Mouse (Mus musculus): ENCODE data around the gene Pitpnm2. TPM values are rescaled to one million over a fixed set of nuclear protein-coding genes. Genes with fewer than 3 reads are reported as not detected.

Gene Pitpnm2
- total RNA-seq, 4 experiments from 2014 or later = 260 to 337 (median 315) TPM

- DNase-seq (ENCODE audit: low spot score in 2 of 2) = no peak
Observed at GRCm38 (mm10) chr5:124073682-124074081, 175.9 kb downstream of the Pitpnm2 start.

GRCm38 (mm10) chr5:124069657-124070056 lies 179.9 kb downstream of the Pitpnm2 start:
- DNase-seq (ENCODE audit: low spot score in 2 of 2) = no peak

Other genes starting within 250 kb of the Pitpnm2 start
- 10 to 100 TPM; 35.9 to 39.4 (median 36.6) TPM for gene Vps37b, start 217.5 kb downstream of the Pitpnm2 start, total RNA-seq (2022)
- 10 to 100 TPM; 29.4 to 33.0 (median 30.4) TPM for gene Abcb9, start 154.0 kb downstream of the Pitpnm2 start, total RNA-seq (2022)
- gene Ogfod2, start 137.5 kb downstream of the Pitpnm2 start, total RNA-seq (2022) = 10 to 100 TPM; 34.9 to 41.6 (median 38.9) TPM
- gene Arl6ip4, start 133.7 kb downstream of the Pitpnm2 start, total RNA-seq (2022) = 10 to 100 TPM; 46.3 to 64.6 (median 50.4) TPM
- 10 to 100 TPM; 17.5 to 26.2 (median 24.9) TPM for gene Mphosph9, start 78.2 kb upstream of the Pitpnm2 start, total RNA-seq (2022)
- 10 to 100 TPM; 12.3 to 17.1 (median 14.6) TPM for gene 2810006K23Rik, start 78.3 kb upstream of the Pitpnm2 start, total RNA-seq (2022)
- 100 to 1,000 TPM in 2 of 4 experiments, 10 to 100 TPM in 2; 92.2 to 111 (median 102) TPM for gene Cdk2ap1, start 113.3 kb upstream of the Pitpnm2 start, total RNA-seq (2022)
- gene Sbno1, start 176.2 kb upstream of the Pitpnm2 start, total RNA-seq (2022) = 100 to 1,000 TPM; 135 to 183 (median 148) TPM
- gene Kmt5a, start 190.2 kb upstream of the Pitpnm2 start, total RNA-seq (2022) = 10 to 100 TPM; 58.2 to 72.4 (median 64.4) TPM
- 10 to 100 TPM; 15.5 to 21.0 (median 17.2) TPM for gene Rilpl2, start 228.6 kb upstream of the Pitpnm2 start, total RNA-seq (2022)
- 10 to 100 TPM; 25.7 to 31.5 (median 28.6) TPM for gene Snrnp35, start 233.4 kb upstream of the Pitpnm2 start, total RNA-seq (2022)